Mouse (Mus musculus): ENCODE measurements at regions not wholly inside any gene's neighbourhood (a gene's known extent, or its start where the extent isn't known, plus 50 kb on each side); places are given as distances from the start of the nearest gene placed in this dataset.

- TF ChIP-seq EP300 (IDR thresholded peaks at IDR 0.05; ENCODE audit: low read depth) (no peak), CTCF (IDR thresholded peaks at IDR 0.05; ENCODE audit: low read depth) (no peak)
- Histone ChIP-seq H3K9me3 (ENCODE audit: low read length) (no peaks in the 10 kb centered on the region), H3K36me3 (replicated peaks; ENCODE audit: insufficient read depth, low read length) (no peaks in the 10 kb centered on the region), H3K4me3 (ENCODE audit: low read depth, low read length) (no peak overlapping the region), H3K27ac (ENCODE audit: low read depth) (no peak overlapping the region), H3K4me2 (ENCODE audit: low read depth, low read length) (no peak overlapping the region), H3K4me1 (ENCODE audit: insufficient read depth) (no peaks in the 10 kb centered on the region), H3K9ac (replicated peaks) (no peak overlapping the region), H3K27me3 (ENCODE audit: insufficient read depth, low read length) (no peaks in the 10 kb centered on the region)
- DNase-seq (no peak), ATAC-seq (no peak)
- WGBS (ENCODE audit: insufficient replicate concordance) = 67% methylated on average over 1 of the region's 1 CpGs
These were observed 897.2 kb downstream of the Ets1 start for GRCm38 (mm10) chr9:33533101-33533810.

- Histone ChIP-seq H3K4me1 (ENCODE audit: insufficient read depth) (no peaks in the 10 kb centered on the region), H3K4me3 (ENCODE audit: low read depth, low read length) (no peak overlapping the region), H3K27me3 (ENCODE audit: insufficient read depth, low read length) (no peaks in the 10 kb centered on the region), H3K9me3 (ENCODE audit: low read length) (no peaks in the 10 kb centered on the region), H3K36me3 (replicated peaks; ENCODE audit: insufficient read depth, low read length) (no peaks in the 10 kb centered on the region), H3K4me2 (ENCODE audit: low read depth, low read length) (no peak overlapping the region), H3K9ac (replicated peaks) (no peak overlapping the region), H3K27ac (ENCODE audit: low read depth) (no peak overlapping the region)
- WGBS (ENCODE audit: insufficient replicate concordance) = 73% methylated on average over 5 of the region's 5 CpGs
- no peak for DNase-seq
- no peak for ATAC-seq
- TF ChIP-seq CTCF (IDR thresholded peaks at IDR 0.05; ENCODE audit: low read depth) (no peak), EP300 (IDR thresholded peaks at IDR 0.05; ENCODE audit: low read depth) (no peak)
These were observed 907.3 kb downstream of the Ets1 start for GRCm38 (mm10) chr9:33543301-33543700.

GRCm38 (mm10) chr9:33546126-33546737 is 910.2 kb downstream of the Ets1 start:
- Histone ChIP-seq H3K4me1 (ENCODE audit: insufficient read depth) (no peaks in the 10 kb centered on the region), H3K36me3 (replicated peaks; ENCODE audit: insufficient read depth, low read length) (no peaks in the 10 kb centered on the region), H3K9ac (replicated peaks) (no peak overlapping the region), H3K4me2 (ENCODE audit: low read depth, low read length) (no peak overlapping the region), H3K27me3 (ENCODE audit: insufficient read depth, low read length) (no peaks in the 10 kb centered on the region), H3K9me3 (ENCODE audit: low read length) (no peaks in the 10 kb centered on the region), H3K27ac (ENCODE audit: low read depth) (no peak overlapping the region), H3K4me3 (ENCODE audit: low read depth, low read length) (no peak overlapping the region)
- ATAC-seq (no peak), DNase-seq (no peak)
- WGBS (ENCODE audit: insufficient replicate concordance) = 62% methylated on average over 4 of the region's 4 CpGs
- TF ChIP-seq CTCF (IDR thresholded peaks at IDR 0.05; ENCODE audit: low read depth) (no peak), EP300 (IDR thresholded peaks at IDR 0.05; ENCODE audit: low read depth) (no peak)

- ATAC-seq (no peak), DNase-seq (no peak)
- Histone ChIP-seq H3K4me2 (ENCODE audit: low read depth, low read length) (no peak overlapping the region), H3K9me3 (ENCODE audit: low read length) (no peaks in the 10 kb centered on the region), H3K9ac (replicated peaks) (no peak overlapping the region), H3K27me3 (ENCODE audit: insufficient read depth, low read length) (no peaks in the 10 kb centered on the region), H3K4me3 (ENCODE audit: low read depth, low read length) (no peak overlapping the region), H3K4me1 (ENCODE audit: insufficient read depth) (no peaks in the 10 kb centered on the region), H3K36me3 (replicated peaks; ENCODE audit: insufficient read depth, low read length) (no peaks in the 10 kb centered on the region), H3K27ac (ENCODE audit: low read depth) (no peak overlapping the region)
- 87% methylated on average over 5 of the region's 5 CpGs for WGBS (ENCODE audit: insufficient replicate concordance)
- TF ChIP-seq CTCF (IDR thresholded peaks at IDR 0.05; ENCODE audit: low read depth) = no peak
- TF ChIP-seq EP300 (IDR thresholded peaks at IDR 0.05; ENCODE audit: low read depth) = no peak
These were observed 913.4 kb downstream of the Ets1 start for GRCm38 (mm10) chr9:33549395-33549794.

GRCm38 (mm10) chr9:33571990-33572389 is 913.7 kb upstream of the Kirrel3 start:
- WGBS (ENCODE audit: insufficient replicate concordance) = 71% methylated on average over 2 of the region's 2 CpGs
- ATAC-seq (no peak), DNase-seq (no peak)
- Histone ChIP-seq H3K9me3 (ENCODE audit: low read length) (no peaks in the 10 kb centered on the region), H3K27ac (ENCODE audit: low read depth) (no peak overlapping the region), H3K4me1 (ENCODE audit: insufficient read depth) (no peaks in the 10 kb centered on the region), H3K4me2 (ENCODE audit: low read depth, low read length) (no peak overlapping the region), H3K4me3 (ENCODE audit: low read depth, low read length) (no peak overlapping the region), H3K36me3 (replicated peaks; ENCODE audit: insufficient read depth, low read length) (no peaks in the 10 kb centered on the region), H3K27me3 (ENCODE audit: insufficient read depth, low read length) (no peaks in the 10 kb centered on the region), H3K9ac (replicated peaks) (no peak overlapping the region)
- TF ChIP-seq CTCF (IDR thresholded peaks at IDR 0.05; ENCODE audit: low read depth) = no peak
- TF ChIP-seq EP300 (IDR thresholded peaks at IDR 0.05; ENCODE audit: low read depth) = no peak

GRCm38 (mm10) chr9:33611511-33611910 is 874.2 kb upstream of the Kirrel3 start:
- Histone ChIP-seq H3K4me2 (ENCODE audit: low read depth, low read length) (no peak overlapping the region), H3K4me3 (ENCODE audit: low read depth, low read length) (no peak overlapping the region), H3K9ac (replicated peaks) (no peak overlapping the region), H3K4me1 (ENCODE audit: insufficient read depth) (no peaks in the 10 kb centered on the region), H3K27ac (ENCODE audit: low read depth) (no peak overlapping the region), H3K9me3 (ENCODE audit: low read length) (no peaks in the 10 kb centered on the region), H3K27me3 (ENCODE audit: insufficient read depth, low read length) (no peaks in the 10 kb centered on the region), H3K36me3 (replicated peaks; ENCODE audit: insufficient read depth, low read length) (no peaks in the 10 kb centered on the region)
- DNase-seq = no peak
- TF ChIP-seq CTCF (IDR thresholded peaks at IDR 0.05; ENCODE audit: low read depth) (no peak), EP300 (IDR thresholded peaks at IDR 0.05; ENCODE audit: low read depth) (no peak)
- WGBS (ENCODE audit: insufficient replicate concordance) = 62% methylated on average over 1 of the region's 1 CpGs
- ATAC-seq = no peak

Data from liver, postnatal 0 days (tissue).